Mouse (Mus musculus): ENCODE data around the gene Galnt6. TPM values are rescaled to one million over a fixed set of nuclear protein-coding genes. Genes with fewer than 3 reads are reported as not detected.

Galnt6 gene
- polyA plus RNA-seq, 1 experiment from 2014 or later, result 0.67 TPM

DNA sequence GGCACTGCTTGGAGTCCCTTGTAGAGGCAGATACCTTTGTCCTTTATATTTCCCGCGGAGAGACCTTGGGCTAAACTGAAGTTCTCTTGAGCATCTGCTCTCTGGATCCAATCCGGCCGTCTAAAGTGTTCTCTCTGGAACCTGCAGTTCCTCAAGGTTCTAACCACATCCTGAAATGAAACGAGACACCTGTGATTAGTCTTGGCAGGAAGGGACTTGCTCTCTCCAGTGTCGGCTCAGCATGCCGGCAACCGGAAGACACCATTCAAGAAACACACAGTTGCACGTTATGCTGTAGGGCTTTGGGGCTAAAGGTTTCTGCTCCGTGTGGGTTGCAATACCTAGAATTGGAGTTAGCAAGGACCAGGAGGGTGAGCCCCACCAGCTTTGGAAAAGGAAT lies 9.1 kb downstream of the Galnt6 start:
- H3K9ac ChIP-seq (ENCODE audit: low read length), result no peak overlapping the region
- H3K4me2 ChIP-seq (ENCODE audit: low read depth, low read length), result no peak overlapping the region
- H3K9me3 ChIP-seq (ENCODE audit: control insufficient read depth, low read length), result peaks cover 3% of the 10 kb centered on the region; the same call in 1 of the 2 replicates
- no peaks in the 10 kb centered on the region for H3K36me3 ChIP-seq (ENCODE audit: control insufficient read depth, insufficient read depth, low read length)
- 74% methylated on average over 10 of the region's 10 CpGs for WGBS
- no peak overlapping the region for H3K4me3 ChIP-seq (ENCODE audit: low read length)
- no peak overlapping the region for H3K27ac ChIP-seq (ENCODE audit: low read length)
- ATAC-seq (ENCODE audit: low read depth), result no peak
- H3K4me1 ChIP-seq (replicated peaks; ENCODE audit: control insufficient read depth, insufficient read depth, low read length), result no peaks in the 10 kb centered on the region
- no peaks in the 10 kb centered on the region for H3K27me3 ChIP-seq (ENCODE audit: control insufficient read depth, insufficient read depth, low read depth, low read length)

DNA sequence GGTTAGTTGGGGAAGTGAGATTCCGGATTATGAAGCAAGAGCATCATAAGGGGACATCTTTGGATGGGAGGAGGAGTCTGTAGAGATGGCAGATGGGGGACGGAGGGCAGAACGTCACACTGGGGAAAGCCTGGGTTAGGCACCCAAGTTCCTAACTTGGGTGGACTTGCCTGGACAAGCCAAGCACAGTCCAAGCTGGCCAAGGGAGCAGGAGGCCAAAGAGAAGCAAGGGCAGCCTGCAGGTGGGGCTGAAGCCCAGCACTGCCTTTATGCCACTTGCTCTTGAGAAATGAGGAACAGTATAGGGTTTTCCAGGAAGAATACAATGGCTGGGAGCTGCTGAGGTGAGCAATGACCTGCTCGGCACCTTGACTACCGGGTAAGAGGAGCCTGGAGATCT lies 10.0 kb downstream of the Galnt6 start:
- Histone ChIP-seq H3K4me2 (ENCODE audit: low read depth, low read length) (no peak overlapping the region), H3K9ac (ENCODE audit: low read length) (no peak overlapping the region), H3K4me3 (ENCODE audit: low read length) (no peak overlapping the region), H3K27me3 (ENCODE audit: control insufficient read depth, insufficient read depth, low read depth, low read length) (no peaks in the 10 kb centered on the region), H3K36me3 (ENCODE audit: control insufficient read depth, insufficient read depth, low read length) (no peaks in the 10 kb centered on the region), H3K4me1 (replicated peaks; ENCODE audit: control insufficient read depth, insufficient read depth, low read length) (no peaks in the 10 kb centered on the region), H3K27ac (ENCODE audit: low read length) (no peak overlapping the region), H3K9me3 (ENCODE audit: control insufficient read depth, low read length) (peaks cover 3% of the 10 kb centered on the region; the same call in 1 of the 2 replicates)
- ATAC-seq (ENCODE audit: low read depth), result no peak
- WGBS, result 91% methylated on average over 5 of the region's 5 CpGs

DNA sequence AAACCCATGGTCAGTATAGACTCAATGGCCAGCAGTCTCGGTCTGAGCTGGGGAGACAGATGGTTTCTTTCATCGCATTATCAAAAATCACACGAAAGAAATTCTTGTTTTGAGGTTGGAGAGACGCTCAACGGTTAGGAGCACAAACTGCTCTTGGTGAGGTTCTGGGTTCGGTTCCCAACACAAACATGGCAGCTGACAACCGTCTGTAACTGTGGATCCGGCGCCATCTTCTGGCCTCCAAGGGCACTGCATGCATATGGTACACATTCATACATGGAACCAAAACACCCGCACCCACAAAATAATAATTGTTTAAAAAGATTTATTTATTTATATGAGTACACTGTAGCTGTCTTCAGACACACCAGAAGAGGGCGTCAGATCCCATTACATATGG lies 10.6 kb downstream of the Galnt6 start:
- Histone ChIP-seq H3K27me3 (ENCODE audit: control insufficient read depth, insufficient read depth, low read depth, low read length) (no peaks in the 10 kb centered on the region), H3K4me1 (replicated peaks; ENCODE audit: control insufficient read depth, insufficient read depth, low read length) (no peaks in the 10 kb centered on the region), H3K36me3 (ENCODE audit: control insufficient read depth, insufficient read depth, low read length) (no peaks in the 10 kb centered on the region), H3K27ac (ENCODE audit: low read length) (no peak overlapping the region), H3K4me3 (ENCODE audit: low read length) (no peak overlapping the region), H3K9me3 (ENCODE audit: control insufficient read depth, low read length) (peaks cover 3% of the 10 kb centered on the region; the same call in 1 of the 2 replicates), H3K9ac (ENCODE audit: low read length) (no peak overlapping the region), H3K4me2 (ENCODE audit: low read depth, low read length) (no peak overlapping the region)
- WGBS, result 74% methylated on average over 11 of the region's 11 CpGs
- ATAC-seq (ENCODE audit: low read depth), result no peak

DNA sequence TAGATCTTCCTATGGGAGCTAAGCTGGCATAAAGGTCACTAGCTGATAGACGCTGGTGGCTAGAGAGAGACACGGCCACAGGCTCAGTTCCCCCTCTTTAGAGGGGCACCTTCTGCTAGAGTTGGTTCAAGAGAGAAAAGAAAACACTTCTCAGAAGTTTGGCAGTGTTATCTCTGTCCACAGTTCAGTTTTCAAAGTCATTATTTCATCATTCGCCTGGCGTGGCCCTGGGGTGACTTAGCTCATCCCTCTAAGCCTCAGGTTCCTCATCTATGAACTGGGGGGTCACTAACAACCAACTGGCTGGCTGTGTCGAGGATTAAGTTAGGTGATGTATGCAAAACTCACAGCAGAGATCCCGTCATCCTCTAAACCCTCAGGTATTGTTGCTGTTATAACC lies 11.2 kb downstream of the Galnt6 start:
- Histone ChIP-seq H3K9me3 (ENCODE audit: control insufficient read depth, low read length) (peaks cover 3% of the 10 kb centered on the region; the same call in 1 of the 2 replicates), H3K36me3 (ENCODE audit: control insufficient read depth, insufficient read depth, low read length) (no peaks in the 10 kb centered on the region), H3K27ac (ENCODE audit: low read length) (no peak overlapping the region), H3K4me3 (ENCODE audit: low read length) (no peak overlapping the region), H3K27me3 (ENCODE audit: control insufficient read depth, insufficient read depth, low read depth, low read length) (no peaks in the 10 kb centered on the region), H3K4me1 (replicated peaks; ENCODE audit: control insufficient read depth, insufficient read depth, low read length) (no peaks in the 10 kb centered on the region), H3K9ac (ENCODE audit: low read length) (no peak overlapping the region), H3K4me2 (ENCODE audit: low read depth, low read length) (no peak overlapping the region)
- ATAC-seq (ENCODE audit: low read depth), result no peak
- 51% methylated on average over 6 of the region's 6 CpGs for WGBS

DNA sequence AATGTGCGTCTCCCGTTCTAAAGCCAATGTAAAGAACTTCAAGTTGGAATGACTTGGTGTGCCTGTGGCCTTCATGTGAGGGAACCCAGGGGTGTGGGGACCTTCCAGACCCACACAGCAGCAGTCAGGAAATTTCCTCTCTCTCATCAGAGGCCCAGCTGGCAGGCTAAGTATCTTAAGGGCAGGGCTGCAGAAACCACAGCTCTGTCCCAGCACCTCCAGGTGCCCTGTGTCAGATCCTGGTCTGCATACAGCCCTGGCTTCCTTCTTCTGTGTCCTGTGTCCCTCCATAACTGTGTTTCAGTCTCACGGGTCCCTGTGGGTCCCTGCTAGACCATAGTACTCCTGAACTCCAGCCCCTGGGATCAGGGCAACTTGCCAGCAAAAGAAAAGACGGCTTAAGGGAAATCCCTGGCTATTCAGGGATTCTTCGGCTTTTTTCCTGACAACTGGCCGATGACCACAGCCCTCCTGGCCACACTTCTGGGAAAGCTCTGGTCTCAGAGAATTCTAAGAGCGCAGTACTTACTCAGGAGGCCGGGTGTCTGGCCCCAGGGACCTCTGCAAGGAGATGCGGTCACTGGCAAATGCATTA lies 13.7 kb downstream of the Galnt6 start:
- Histone ChIP-seq H3K4me2 (ENCODE audit: low read depth, low read length) (no peak overlapping the region), H3K27ac (ENCODE audit: low read length) (no peak overlapping the region), H3K9me3 (ENCODE audit: control insufficient read depth, low read length) (peaks cover 3% of the 10 kb centered on the region; the same call in 1 of the 2 replicates), H3K36me3 (ENCODE audit: control insufficient read depth, insufficient read depth, low read length) (no peaks in the 10 kb centered on the region), H3K4me3 (ENCODE audit: low read length) (no peak overlapping the region), H3K9ac (ENCODE audit: low read length) (no peak overlapping the region), H3K27me3 (ENCODE audit: control insufficient read depth, insufficient read depth, low read depth, low read length) (no peaks in the 10 kb centered on the region), H3K4me1 (replicated peaks; ENCODE audit: control insufficient read depth, insufficient read depth, low read length) (no peaks in the 10 kb centered on the region)
- 66% methylated on average over 9 of the region's 9 CpGs for WGBS
- ATAC-seq (ENCODE audit: low read depth), result no peak

DNA sequence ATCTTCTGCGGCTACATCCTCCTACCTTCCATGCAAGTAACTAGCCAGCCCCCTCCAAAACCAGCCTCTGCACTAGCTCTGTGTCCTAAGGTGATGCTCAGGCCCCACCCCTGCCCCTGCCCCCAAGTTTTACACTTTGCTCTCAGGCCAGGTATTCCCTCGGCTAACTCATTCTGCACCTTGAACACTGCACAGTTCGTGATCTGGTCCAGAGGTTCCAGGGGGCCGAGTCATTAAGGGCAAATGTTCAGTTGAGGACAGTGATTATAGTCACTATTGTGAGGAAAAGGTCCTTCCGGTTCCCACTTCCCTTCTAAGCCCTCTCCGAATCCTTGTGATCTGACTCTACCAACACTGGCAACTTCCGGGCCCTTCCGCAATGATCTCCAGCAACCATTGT lies 14.7 kb downstream of the Galnt6 start:
- Histone ChIP-seq H3K4me1 (replicated peaks; ENCODE audit: control insufficient read depth, insufficient read depth, low read length) (no peaks in the 10 kb centered on the region), H3K9ac (ENCODE audit: low read length) (no peak overlapping the region), H3K4me3 (ENCODE audit: low read length) (no peak overlapping the region), H3K27ac (ENCODE audit: low read length) (no peak overlapping the region), H3K27me3 (ENCODE audit: control insufficient read depth, insufficient read depth, low read depth, low read length) (no peaks in the 10 kb centered on the region), H3K4me2 (ENCODE audit: low read depth, low read length) (no peak overlapping the region), H3K9me3 (ENCODE audit: control insufficient read depth, low read length) (peaks cover 3% of the 10 kb centered on the region; the same call in 1 of the 2 replicates), H3K36me3 (ENCODE audit: control insufficient read depth, insufficient read depth, low read length) (no peaks in the 10 kb centered on the region)
- ATAC-seq (ENCODE audit: low read depth), result no peak
- WGBS, result 85% methylated on average over 8 of the region's 8 CpGs

DNA sequence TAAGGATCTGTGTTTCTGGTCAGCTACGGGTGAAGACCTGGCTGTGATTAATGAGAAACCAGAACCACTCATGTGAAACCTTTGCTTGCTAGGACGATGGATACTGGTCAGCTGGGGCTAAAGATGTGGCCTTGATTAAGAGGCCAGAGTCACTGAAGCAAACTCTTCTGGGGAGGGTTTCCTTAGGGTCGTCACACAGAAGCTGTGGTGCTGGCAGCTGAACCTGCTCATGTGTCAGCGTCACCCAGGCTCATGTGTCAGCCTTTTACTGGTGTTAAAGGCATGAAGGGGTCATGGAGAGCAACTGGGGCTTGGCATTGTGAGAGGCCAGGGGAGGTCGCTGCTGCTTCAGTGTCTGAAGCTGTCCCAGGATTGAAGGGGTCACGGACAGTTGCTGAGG lies 18.3 kb downstream of the Galnt6 start:
- no peak overlapping the region for H3K27ac ChIP-seq (ENCODE audit: low read length)
- no peaks in the 10 kb centered on the region for H3K4me1 ChIP-seq (replicated peaks; ENCODE audit: control insufficient read depth, insufficient read depth, low read length)
- no peak overlapping the region for H3K4me3 ChIP-seq (ENCODE audit: low read length)
- no peak overlapping the region for H3K9ac ChIP-seq (ENCODE audit: low read length)
- no peaks in the 10 kb centered on the region for H3K27me3 ChIP-seq (ENCODE audit: control insufficient read depth, insufficient read depth, low read depth, low read length)
- 32% methylated on average over 6 of the region's 6 CpGs for WGBS
- H3K36me3 ChIP-seq (ENCODE audit: control insufficient read depth, insufficient read depth, low read length), result no peaks in the 10 kb centered on the region
- ATAC-seq (ENCODE audit: low read depth), result no peak
- no peak overlapping the region for H3K4me2 ChIP-seq (ENCODE audit: low read depth, low read length)
- no peaks in the 10 kb centered on the region for H3K9me3 ChIP-seq (ENCODE audit: control insufficient read depth, low read length)

DNA sequence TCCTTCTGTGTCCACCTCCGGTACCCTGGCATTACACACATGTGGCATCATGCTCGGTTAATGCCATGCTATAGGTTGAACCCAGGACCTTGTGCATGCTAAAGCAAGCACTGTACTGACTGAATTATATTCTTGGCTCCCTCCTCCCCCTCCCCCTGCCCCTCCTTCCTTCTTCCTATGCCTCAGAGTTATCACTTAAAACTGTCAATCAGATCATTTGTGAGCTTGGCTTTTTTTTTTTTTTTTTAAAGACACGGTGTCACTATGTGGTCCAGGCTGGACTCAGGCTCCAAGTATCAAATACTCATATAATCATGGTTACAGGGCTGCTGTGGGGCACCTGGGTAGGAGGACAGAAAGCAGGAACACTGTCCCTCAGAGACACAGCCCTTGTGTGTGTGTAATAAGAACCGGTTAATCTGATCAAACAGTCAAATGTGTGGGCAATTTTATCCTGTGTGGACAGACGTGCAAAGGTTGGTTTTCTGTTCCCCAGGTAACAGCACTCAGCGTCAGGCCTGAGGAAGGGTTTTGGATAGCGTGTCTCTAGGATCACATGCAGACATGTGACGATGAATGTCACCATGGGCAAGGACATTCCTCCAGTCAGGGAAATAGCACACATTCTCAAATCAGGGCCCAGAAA lies 20.6 kb downstream of the Galnt6 start:
- WGBS, result 61% methylated on average over 8 of the region's 8 CpGs
- ATAC-seq (ENCODE audit: low read depth), result no peak

DNA sequence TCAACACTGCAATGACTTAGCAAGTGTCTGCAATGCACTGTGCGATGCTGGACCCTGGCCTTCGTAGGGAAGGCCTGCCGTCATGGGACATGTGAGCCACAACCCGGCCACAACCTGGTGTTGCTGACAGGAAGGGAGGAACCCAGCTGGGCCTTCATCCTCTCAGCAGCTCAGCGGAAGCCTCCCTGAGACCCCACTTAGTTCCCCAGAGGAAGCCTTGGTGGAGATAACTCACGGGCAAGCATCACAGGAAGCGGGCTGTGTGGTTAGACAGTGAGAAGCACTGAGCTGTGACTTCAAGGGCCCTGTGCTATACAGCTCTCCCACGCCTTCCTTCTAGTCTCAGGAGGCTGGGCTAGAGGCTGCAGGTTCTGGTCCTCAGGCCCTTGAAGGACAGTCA lies 22.9 kb downstream of the Galnt6 start:
- Histone ChIP-seq H3K9ac (ENCODE audit: low read length) (no peak overlapping the region), H3K36me3 (ENCODE audit: control insufficient read depth, insufficient read depth, low read length) (no peaks in the 10 kb centered on the region), H3K9me3 (ENCODE audit: control insufficient read depth, low read length) (no peaks in the 10 kb centered on the region), H3K27me3 (ENCODE audit: control insufficient read depth, insufficient read depth, low read depth, low read length) (peaks cover 16% of the 10 kb centered on the region), H3K27ac (ENCODE audit: low read length) (no peak overlapping the region), H3K4me2 (ENCODE audit: low read depth, low read length) (no peak overlapping the region), H3K4me3 (ENCODE audit: low read length) (no peak overlapping the region), H3K4me1 (replicated peaks; ENCODE audit: control insufficient read depth, insufficient read depth, low read length) (peaks cover 4% of the 10 kb centered on the region; the same call in 1 of the 2 replicates)
- no peak for ATAC-seq (ENCODE audit: low read depth)
- WGBS, result 67% methylated on average over 8 of the region's 8 CpGs

More for the DNA sequence above, 20.6 kb downstream of the Galnt6 start:
- H3K9ac ChIP-seq (ENCODE audit: low read length), result no peak overlapping the region
- no peak overlapping the region for H3K27ac ChIP-seq (ENCODE audit: low read length)
- H3K27me3 ChIP-seq (ENCODE audit: control insufficient read depth, insufficient read depth, low read depth, low read length), result peaks cover 12% of the 10 kb centered on the region
- H3K36me3 ChIP-seq (ENCODE audit: control insufficient read depth, insufficient read depth, low read length), result no peaks in the 10 kb centered on the region
- no peaks in the 10 kb centered on the region for H3K9me3 ChIP-seq (ENCODE audit: control insufficient read depth, low read length)
- no peak overlapping the region for H3K4me3 ChIP-seq (ENCODE audit: low read length)
- peaks cover 4% of the 10 kb centered on the region; the same call in 1 of the 2 replicates for H3K4me1 ChIP-seq (replicated peaks; ENCODE audit: control insufficient read depth, insufficient read depth, low read length)
- no peak overlapping the region for H3K4me2 ChIP-seq (ENCODE audit: low read depth, low read length)
